Mouse (Mus musculus): ENCODE results near the gene Matn4.

- TF ChIP-seq CTCF (conservative IDR thresholded peaks at IDR 0.05; ENCODE audit: insufficient read depth, insufficient read length, low read depth, low read length): no peak
- TF ChIP-seq POLR2A (IDR thresholded peaks at IDR 0.05; ENCODE audit: low read depth, low read length): no peak
These were observed 9.6 kb upstream of the Matn4 start for GRCm38 (mm10) chr2:164414581-164414980.

Data from kidney, adult 2 months (tissue).